In the genomic region with DNA sequence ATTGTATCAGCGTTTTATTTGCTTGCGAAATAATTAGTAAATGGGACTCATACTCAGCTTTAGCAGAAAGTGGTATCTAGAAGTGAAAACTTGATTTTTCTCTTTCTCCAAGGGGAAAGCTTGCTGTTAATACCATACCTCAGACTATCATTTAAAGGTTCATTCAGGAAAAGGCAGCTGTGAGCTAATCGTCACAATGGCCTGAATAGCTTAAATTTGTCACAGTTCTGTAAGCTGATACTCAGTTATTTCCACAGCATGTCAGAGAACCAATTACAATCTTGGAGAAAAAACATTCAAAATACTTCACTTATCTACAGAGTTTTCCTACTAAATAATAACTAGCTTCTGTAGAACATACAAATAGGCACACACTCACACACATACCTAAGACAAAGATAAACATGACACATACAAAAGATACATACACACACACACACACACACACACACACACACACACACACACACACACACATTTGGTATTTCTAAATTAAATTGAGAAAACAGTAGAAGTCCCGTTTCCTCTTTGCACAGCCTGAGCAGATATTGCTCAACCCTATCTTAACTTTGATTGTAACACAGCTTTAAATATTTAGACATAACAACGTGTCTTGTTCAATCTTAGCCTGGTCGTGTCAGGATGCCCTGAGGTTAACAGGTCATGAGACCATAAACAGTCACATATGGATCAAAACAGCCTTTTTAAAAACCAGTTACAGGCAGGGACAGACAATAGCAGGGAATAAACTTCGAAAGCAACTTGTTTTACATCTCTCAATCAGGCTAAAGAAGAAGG, we compare ENCODE assay signal across 23 mouse cellular contexts.
DNase-seq lines count a peak whose midpoint lies in the region; ATAC-seq and TF ChIP-seq lines count a peak whose summit lies in the region.
"Had no signal": no experiment of that assay in that cellular context is flagged by ENCODE, and none has a peak within 500 bp of the region (broad histone marks: within the 10 kb centered on the region; RNA-seq: fewer than 3 reads in every experiment).

No protein-coding gene starts in this region.

- H3K27me3 ChIP-seq in embryonic facial prominence, embryonic 11.5 days (ENCODE audit: control insufficient read depth, insufficient read depth, low read length) = no peaks in the 10 kb centered on the region
- no peaks in the 10 kb centered on the region for H3K27me3 ChIP-seq in embryonic facial prominence, embryonic 10.5 days (replicated peaks; ENCODE audit: low read depth, poor library complexity, severe bottlenecking)
- H3K27me3 ChIP-seq in lung, postnatal 0 days (replicated peaks; ENCODE audit: insufficient read depth, low read length) = no peaks in the 10 kb centered on the region
- H3K27me3 ChIP-seq: forebrain, embryonic 15.5 days; heart, embryonic 13.5 days; hindbrain, embryonic 13.5 days; liver, embryonic 15.5 days; stomach, embryonic 15.5 days had no signal

- no peak overlapping the region for H3K9ac ChIP-seq in embryonic facial prominence, embryonic 11.5 days (replicated peaks; ENCODE audit: low read length)
- H3K9ac ChIP-seq in lung, postnatal 0 days (replicated peaks; ENCODE audit: low read depth) = no peak overlapping the region
- H3K9ac ChIP-seq: forebrain, embryonic 15.5 days; heart, embryonic 13.5 days; hindbrain, embryonic 13.5 days; liver, embryonic 15.5 days; stomach, embryonic 15.5 days had no signal

- H3K36me3 ChIP-seq in embryonic facial prominence, embryonic 11.5 days (replicated peaks; ENCODE audit: control insufficient read depth, insufficient read depth, low read depth, low read length) = no peaks in the 10 kb centered on the region
- no peaks in the 10 kb centered on the region for H3K36me3 ChIP-seq in embryonic facial prominence, embryonic 10.5 days (replicated peaks)
- no peaks in the 10 kb centered on the region for H3K36me3 ChIP-seq in lung, postnatal 0 days (ENCODE audit: insufficient read depth, low read length)
- H3K36me3 ChIP-seq: forebrain, embryonic 15.5 days; heart, embryonic 13.5 days; hindbrain, embryonic 13.5 days; liver, embryonic 15.5 days; stomach, embryonic 15.5 days had no signal

- no peak overlapping the region for H3K27ac ChIP-seq in embryonic facial prominence, embryonic 11.5 days (replicated peaks; ENCODE audit: low read depth, low read length)
- H3K27ac ChIP-seq in embryonic facial prominence, embryonic 10.5 days (replicated peaks) = no peak overlapping the region; the same call in 1 of the 2 replicates
- no peak overlapping the region for H3K27ac ChIP-seq in lung, postnatal 0 days (ENCODE audit: low read length)
- H3K27ac ChIP-seq: forebrain, embryonic 15.5 days; heart, embryonic 13.5 days; hindbrain, embryonic 13.5 days; liver, embryonic 15.5 days; macrophage; stomach, embryonic 15.5 days had no signal

- 40% methylated on average over 7 of the region's 7 CpGs for WGBS in embryonic facial prominence, embryonic 11.5 days
- 45% methylated on average over 7 of the region's 7 CpGs for WGBS in embryonic facial prominence, embryonic 10.5 days
- WGBS in lung, postnatal 0 days = 47% methylated on average over 7 of the region's 7 CpGs

- DNase-seq in embryonic facial prominence, embryonic 11.5 days (ENCODE audit: low spot score) = peak; percentile 21
- DNase-seq in embryonic facial prominence, embryonic 10.5 days (ENCODE audit: low spot score) = no peak
- peak; percentile 7 for DNase-seq in lung, postnatal 0 days (ENCODE audit: low spot score)
- DNase-seq in lung, adult 18-20 months = no peak
- DNase-seq in ovary, adult 18-20 months (ENCODE audit: low spot score) = peak; percentile 7
- DNase-seq in ovary, postnatal 14 days (ENCODE audit: low spot score) = no peak
- DNase-seq in forelimb bud, embryonic 11.5 days (ENCODE audit: low read depth, low spot score) = peak; percentile 8
- no peak for DNase-seq in left cerebral cortex, adult 9 months (ENCODE audit: low spot score in 2 of 2)
- DNase-seq: adrenal gland, postnatal 14 days; cerebellum, adult 9-10 months; gastrocnemius, postnatal 25 days; heart, adult 18-20 months; kidney, adult 18-20 months; kidney, postnatal 4 days; liver; thymus, postnatal 36 days had no signal

- no peaks in the 10 kb centered on the region for H3K9me3 ChIP-seq in embryonic facial prominence, embryonic 11.5 days (replicated peaks; ENCODE audit: control insufficient read depth, low read length)
- H3K9me3 ChIP-seq in embryonic facial prominence, embryonic 10.5 days = no peaks in the 10 kb centered on the region
- no peaks in the 10 kb centered on the region for H3K9me3 ChIP-seq in lung, postnatal 0 days (ENCODE audit: low read length)
- H3K9me3 ChIP-seq: forebrain, embryonic 15.5 days; heart, embryonic 13.5 days; hindbrain, embryonic 13.5 days; liver, embryonic 15.5 days; stomach, embryonic 15.5 days had no signal

- no peak overlapping the region for H3K4me3 ChIP-seq in embryonic facial prominence, embryonic 11.5 days (ENCODE audit: low read depth, low read length)
- H3K4me3 ChIP-seq in embryonic facial prominence, embryonic 10.5 days = no peak overlapping the region
- H3K4me3 ChIP-seq in lung, postnatal 0 days (ENCODE audit: low read depth, low read length) = no peak overlapping the region
- H3K4me3 ChIP-seq: forebrain, embryonic 15.5 days; heart, embryonic 13.5 days; hindbrain, embryonic 13.5 days; liver, embryonic 15.5 days; stomach, embryonic 15.5 days had no signal

- H3K4me1 ChIP-seq in embryonic facial prominence, embryonic 11.5 days (ENCODE audit: control insufficient read depth, insufficient read depth, low read length) = no peaks in the 10 kb centered on the region
- H3K4me1 ChIP-seq in embryonic facial prominence, embryonic 10.5 days = peaks cover 10% of the 10 kb centered on the region; the same call in 1 of the 2 replicates
- no peaks in the 10 kb centered on the region for H3K4me1 ChIP-seq in lung, postnatal 0 days (ENCODE audit: insufficient read depth, low read depth, low read length)
- H3K4me1 ChIP-seq: forebrain, embryonic 15.5 days; heart, embryonic 13.5 days; hindbrain, embryonic 13.5 days; liver, embryonic 15.5 days; stomach, embryonic 15.5 days had no signal

- no peak for TF ChIP-seq EP300 in lung, postnatal 0 days (IDR thresholded peaks at IDR 0.05)

- ATAC-seq in embryonic facial prominence, embryonic 11.5 days (replicated peaks; ENCODE audit: insufficient number of reproducible peaks, low FRiP score, low TSS enrichment, low read depth) = no peak
- ATAC-seq in lung, postnatal 0 days = no peak
- ATAC-seq: forebrain, embryonic 15.5 days; inflammation-experienced regulatory T-cells, adult 6 months had no signal

- TF ChIP-seq CTCF in lung, postnatal 0 days (IDR thresholded peaks at IDR 0.05) = no peak

- H3K4me2 ChIP-seq in embryonic facial prominence, embryonic 11.5 days (ENCODE audit: low read depth, low read length) = no peak overlapping the region
- H3K4me2 ChIP-seq in lung, postnatal 0 days (replicated peaks; ENCODE audit: low read depth, low read length) = no peak overlapping the region
- H3K4me2 ChIP-seq: forebrain, embryonic 15.5 days; heart, embryonic 13.5 days; hindbrain, embryonic 13.5 days; liver, embryonic 15.5 days; stomach, embryonic 15.5 days had no signal

Comparison
In these comparisons a context has a peak if more than half of its experiments do, and no peak if none do; other contexts are left out.
1. DNase-seq: peak in embryonic facial prominence, embryonic 11.5 days (single experiment), lung, postnatal 0 days (single experiment), ovary, adult 18-20 months (single experiment) and forelimb bud, embryonic 11.5 days (single experiment); none in embryonic facial prominence, embryonic 10.5 days (single experiment), lung, adult 18-20 months (0 of 2), ovary, postnatal 14 days (single experiment) and left cerebral cortex, adult 9 months (0 of 2).